Mouse (Mus musculus): ENCODE measurements around the gene Glg1.
"Not testable (repeated sequence)": the region's sequence is repeated elsewhere in the genome, so short reads cannot be mapped to it uniquely, and the experiment has no call there.

Gene Glg1

GRCm38 (mm10) chr8:111258631-111259407, at the start of gene Glg1:
TSS of gene Glg1 (minus strand) at chr8:111259216.
- DNase-seq = peak; percentile 97

- no peak for DNase-seq
Observed at GRCm38 (mm10) chr8:111305031-111305730, 46.2 kb upstream of the Glg1 start.

- no peak for DNase-seq
Observed at GRCm38 (mm10) chr8:111304359-111304758, 45.3 kb upstream of the Glg1 start.

- not testable (repeated sequence) for DNase-seq
Observed at GRCm38 (mm10) chr8:111303076-111303803, 44.2 kb upstream of the Glg1 start.

GRCm38 (mm10) chr8:111300597-111301546, 41.9 kb upstream of the Glg1 start:
- no peak for DNase-seq

- DNase-seq = peak; percentile 95
Observed at GRCm38 (mm10) chr8:111299821-111300568, 41.0 kb upstream of the Glg1 start, which contains the start of gene Rfwd3. TSS of gene Rfwd3 (minus strand) at chr8:111300222.

- peak; percentile 64 for DNase-seq
Observed at GRCm38 (mm10) chr8:111299363-111299820, 40.4 kb upstream of the Glg1 start.

- no peak for DNase-seq
Observed at GRCm38 (mm10) chr8:111298011-111298410, 39.0 kb upstream of the Glg1 start.

- DNase-seq = peak; percentile 44
Observed at GRCm38 (mm10) chr8:111291733-111292132, 32.7 kb upstream of the Glg1 start.

GRCm38 (mm10) chr8:111290586-111290985, 31.6 kb upstream of the Glg1 start:
- no peak for DNase-seq

GRCm38 (mm10) chr8:111285603-111286002, 26.6 kb upstream of the Glg1 start:
- DNase-seq = no peak

GRCm38 (mm10) chr8:111282093-111282492, 23.1 kb upstream of the Glg1 start:
- no peak for DNase-seq

- DNase-seq = no peak
Observed at GRCm38 (mm10) chr8:111268277-111268676, 9.3 kb upstream of the Glg1 start.

- not testable (repeated sequence) for DNase-seq
Observed at GRCm38 (mm10) chr8:111266161-111266560, 7.1 kb upstream of the Glg1 start.

GRCm38 (mm10) chr8:111264693-111265220, 5.7 kb upstream of the Glg1 start:
- no peak for DNase-seq

- no peak for DNase-seq
Observed at GRCm38 (mm10) chr8:111261981-111262381, 3.0 kb upstream of the Glg1 start.

- no peak for DNase-seq
Observed at GRCm38 (mm10) chr8:111260251-111260650, 1.2 kb upstream of the Glg1 start.

- DNase-seq = no peak
Observed at GRCm38 (mm10) chr8:111259408-111259741, 359 bp upstream of the Glg1 start.

GRCm38 (mm10) chr8:111258010-111258630, 896 bp downstream of the Glg1 start:
- no peak for DNase-seq

- no peak for DNase-seq
Observed at GRCm38 (mm10) chr8:111252487-111253112, 6.4 kb downstream of the Glg1 start.

Data from kidney, adult 18-20 months (tissue).